Mouse (Mus musculus): ENCODE results near the gene Ddx19b. TPM values are rescaled to one million over a fixed set of nuclear protein-coding genes. Genes with fewer than 3 reads are reported as not detected.

Gene Ddx19b
- total and polyA plus RNA-seq, 3 experiments: 12.6 to 14.4 (median 13.5) TPM

GRCm38 (mm10) chr8:111067439-111067838 lies 35.9 kb upstream of the Ddx19b start:
- Histone ChIP-seq H3K27me3 (replicated peaks) (peaks cover 49% of the 10 kb centered on the region), H3K4me1 (ENCODE audit: control insufficient read depth in 1 of 2, insufficient read depth in 2 of 2) (peaks cover 0 to 3% of the 10 kb centered on the region in 2 experiments; a peak in 1 of 4 replicates), H3K4me3 (replicated peaks in 1 of 3; ENCODE audit: low read depth in 2 of 3, low read length in 2 of 3, poor library complexity in 1 of 3) (no peak overlapping the region), H3K9me3 (replicated peaks; ENCODE audit: low read length) (no peaks in the 10 kb centered on the region), H3K79me2 (replicated peaks; ENCODE audit: control insufficient read depth, extremely low read depth, insufficient read depth, poor library complexity, severe bottlenecking) (no peaks in the 10 kb centered on the region), H3K27ac (ENCODE audit: insufficient read depth, low read depth) (no peak overlapping the region), H3K4me2 (ENCODE audit: insufficient read depth, low read depth, poor library complexity, severe bottlenecking) (no peak overlapping the region), H3K9ac (ENCODE audit: insufficient read depth, low read depth) (no peak overlapping the region), H3K36me3 (replicated peaks in 1 of 2; ENCODE audit: control insufficient read depth in 1 of 2, insufficient read depth in 1 of 2, low read length in 1 of 2) (no peaks in the 10 kb centered on the region)
- in situ Hi-C loops (cut with MboI; ENCODE audit: low pct_ligation_motif_present, low pct_unique_long_range_greater_than_20kb, low sequenced_read_pairs): no loop called here
- no peak for DNase-seq (ENCODE audit: extremely low read depth)
- dilution Hi-C loops (cut with MboI; ENCODE audit: extremely low pct_ligation_motif_present, extremely low pct_unique_long_range_greater_than_20kb, low sequenced_read_pairs): no loop called here
- TF ChIP-seq UBTF (IDR thresholded peaks at IDR 0.05; ENCODE audit: low read depth, low read length): no peak
- no peak for TF ChIP-seq MAFK (IDR thresholded peaks at IDR 0.05; ENCODE audit: insufficient replicate concordance, low read length)
- TF ChIP-seq MAZ (IDR thresholded peaks at IDR 0.05; ENCODE audit: low read depth, low read length): no peak
- no peak for TF ChIP-seq ZKSCAN1 (IDR thresholded peaks at IDR 0.05; ENCODE audit: borderline replicate concordance, low read depth, low read length)
- TF ChIP-seq MAX (IDR thresholded peaks at IDR 0.05; ENCODE audit: low read length): no peak
- TF ChIP-seq ZC3H11A (IDR thresholded peaks at IDR 0.05; ENCODE audit: low read depth, low read length): no peak
- no peak for TF ChIP-seq RAD21 (IDR thresholded peaks at IDR 0.05; ENCODE audit: low read depth, low read length)
- TF ChIP-seq E2F4 (IDR thresholded peaks at IDR 0.05; ENCODE audit: insufficient replicate concordance, low read depth, low read length): no peak
- no peak for TF ChIP-seq POLR2A (IDR thresholded peaks at IDR 0.05; ENCODE audit: low read depth, low read length)
- no peak for TF ChIP-seq CHD1 (IDR thresholded peaks at IDR 0.05; ENCODE audit: low read depth, low read length)
- TF ChIP-seq BHLHE40 (IDR thresholded peaks at IDR 0.05; ENCODE audit: low read depth, low read length): no peak
- TF ChIP-seq TBP (conservative IDR thresholded peaks at IDR 0.05; ENCODE audit: low read depth, low read length): no peak
- no peak for TF ChIP-seq ZMIZ1 (IDR thresholded peaks at IDR 0.05; ENCODE audit: low read depth, low read length)
- TF ChIP-seq SMC3 (IDR thresholded peaks at IDR 0.05; ENCODE audit: low read depth, low read length): no peak
- no peak for TF ChIP-seq ZNF384 (IDR thresholded peaks at IDR 0.05; ENCODE audit: low read depth, low read length)
- no peak for TF ChIP-seq MXI1 (IDR thresholded peaks at IDR 0.05; ENCODE audit: low read depth, low read length)
- no peak for TF ChIP-seq POLR2AphosphoS2 (IDR thresholded peaks at IDR 0.05; ENCODE audit: low read depth, low read length)

GRCm38 (mm10) chr8:111066308-111066707 lies 34.8 kb upstream of the Ddx19b start:
- Histone ChIP-seq H3K27me3 (replicated peaks) (peaks cover 39% of the 10 kb centered on the region), H3K9ac (ENCODE audit: insufficient read depth, low read depth) (no peak overlapping the region), H3K4me2 (ENCODE audit: insufficient read depth, low read depth, poor library complexity, severe bottlenecking) (no peak overlapping the region), H3K27ac (ENCODE audit: insufficient read depth, low read depth) (no peak overlapping the region), H3K4me3 (replicated peaks in 1 of 3; ENCODE audit: low read depth in 2 of 3, low read length in 2 of 3, poor library complexity in 1 of 3) (no peak overlapping the region), H3K79me2 (replicated peaks; ENCODE audit: control insufficient read depth, extremely low read depth, insufficient read depth, poor library complexity, severe bottlenecking) (no peaks in the 10 kb centered on the region), H3K9me3 (replicated peaks; ENCODE audit: low read length) (no peaks in the 10 kb centered on the region), H3K4me1 (ENCODE audit: control insufficient read depth in 1 of 2, insufficient read depth in 2 of 2) (peaks cover 0 to 3% of the 10 kb centered on the region in 2 experiments; a peak in 2 of 4 replicates), H3K36me3 (replicated peaks in 1 of 2; ENCODE audit: control insufficient read depth in 1 of 2, insufficient read depth in 1 of 2, low read length in 1 of 2) (no peaks in the 10 kb centered on the region)
- DNase-seq (ENCODE audit: extremely low read depth): no peak
- dilution Hi-C loops (cut with MboI; ENCODE audit: extremely low pct_ligation_motif_present, extremely low pct_unique_long_range_greater_than_20kb, low sequenced_read_pairs) (no loop called here), in situ Hi-C loops (cut with MboI; ENCODE audit: low pct_ligation_motif_present, low pct_unique_long_range_greater_than_20kb, low sequenced_read_pairs) (no loop called here)
- no peak for TF ChIP-seq SMC3 (IDR thresholded peaks at IDR 0.05; ENCODE audit: low read depth, low read length)
- TF ChIP-seq TBP (conservative IDR thresholded peaks at IDR 0.05; ENCODE audit: low read depth, low read length): 0 out of 2 replicates have a peak, but pooled peaks have one; percentile 43

All from CH12.LX (cell line).